Mouse (Mus musculus) common myeloid progenitor, adult 5-6 weeks (primary cell): ENCODE results near the gene Isg20. TPM values are rescaled to one million over a fixed set of nuclear protein-coding genes. Genes with fewer than 3 reads are reported as not detected.
A peak's percentile ranks its signal among the peaks of the same experiment; 100 is the strongest.

Experiments used
- ATAC-seq: replicated peaks from 2 replicates; pipeline ENCODE4 v1.8.0; 2016; ENCODE audit warnings: low read depth, mild to moderate bottlenecking, moderate TSS enrichment, inconsistent platforms; ENCODE audit not compliant: poor library complexity, severe bottlenecking
- total RNA-seq: library from RNA; stranded (forward); fragments of 200-1000, 187-1606 nt; gene quantifications from 2 replicates; pipeline ENCODE4 v1.2.3, GENCODE M21; 2017

Gene Isg20
- total RNA-seq, 1 experiment from 2014 or later = 29.5 TPM

DNA sequence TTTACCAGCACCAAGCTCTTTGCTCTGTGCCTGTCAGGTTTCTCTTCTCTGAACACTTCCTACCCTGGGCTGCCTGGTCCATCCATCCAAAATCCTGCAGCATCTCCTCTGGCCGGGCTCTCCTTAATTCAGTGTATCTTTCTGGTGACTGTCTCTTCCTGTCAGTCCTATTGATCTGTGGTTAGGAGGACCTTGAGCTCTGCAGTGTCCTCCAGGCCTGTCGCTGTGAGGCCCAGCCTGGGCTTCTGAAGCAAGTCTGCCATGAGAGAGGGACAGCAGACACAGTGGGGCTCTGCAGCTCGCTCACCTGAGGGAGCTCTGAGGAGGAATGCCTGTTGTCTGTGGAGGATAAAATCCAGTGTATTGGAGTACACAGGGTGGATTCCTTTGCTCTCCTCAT lies 15.7 kb upstream of the Isg20 start:
- ATAC-seq = no peak

GRCm38 (mm10) chr7:78903174-78903870 lies 9.9 kb upstream of the Isg20 start:
- ATAC-seq = no peak

DNA sequence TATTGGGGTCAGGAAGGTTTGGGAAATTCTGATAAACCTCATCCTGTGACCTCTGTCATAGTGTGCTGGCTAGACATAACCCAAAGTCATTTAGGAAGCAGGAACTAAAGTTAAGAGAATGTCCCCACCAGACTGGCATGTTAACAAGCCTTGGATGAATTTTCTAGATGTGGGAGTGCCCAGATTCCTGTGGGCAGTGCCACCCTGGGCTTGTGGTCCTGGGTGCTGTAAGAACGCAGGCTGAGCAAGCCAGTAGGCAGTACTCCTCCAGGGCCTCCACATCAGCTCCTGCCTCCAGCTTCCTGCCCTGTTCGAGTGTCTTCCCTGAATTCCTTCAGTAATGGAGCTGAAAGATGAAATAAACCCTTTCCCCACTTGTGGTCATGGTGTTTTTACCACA lies 9.0 kb upstream of the Isg20 start:
- ATAC-seq = no peak

DNA sequence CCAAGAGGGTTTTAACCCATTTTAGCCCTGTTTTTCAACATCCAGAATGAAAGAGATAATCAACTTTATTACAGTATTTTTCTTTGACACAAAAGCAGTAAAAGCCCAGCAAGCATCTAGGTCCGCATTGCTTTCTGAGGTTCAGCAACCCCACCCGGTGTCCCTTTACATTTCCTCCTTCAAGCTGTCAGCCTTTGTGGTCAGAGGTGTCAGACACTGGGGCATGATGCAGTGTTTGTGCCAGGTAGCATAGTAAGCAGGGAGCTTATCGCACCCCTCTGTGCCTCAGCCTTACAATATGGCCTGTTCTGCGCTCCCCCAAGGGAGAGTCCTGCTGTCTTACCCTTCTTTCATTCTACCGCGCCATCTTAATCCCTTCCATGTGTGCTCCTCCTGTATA lies 4.2 kb upstream of the Isg20 start:
- no peak for ATAC-seq

DNA sequence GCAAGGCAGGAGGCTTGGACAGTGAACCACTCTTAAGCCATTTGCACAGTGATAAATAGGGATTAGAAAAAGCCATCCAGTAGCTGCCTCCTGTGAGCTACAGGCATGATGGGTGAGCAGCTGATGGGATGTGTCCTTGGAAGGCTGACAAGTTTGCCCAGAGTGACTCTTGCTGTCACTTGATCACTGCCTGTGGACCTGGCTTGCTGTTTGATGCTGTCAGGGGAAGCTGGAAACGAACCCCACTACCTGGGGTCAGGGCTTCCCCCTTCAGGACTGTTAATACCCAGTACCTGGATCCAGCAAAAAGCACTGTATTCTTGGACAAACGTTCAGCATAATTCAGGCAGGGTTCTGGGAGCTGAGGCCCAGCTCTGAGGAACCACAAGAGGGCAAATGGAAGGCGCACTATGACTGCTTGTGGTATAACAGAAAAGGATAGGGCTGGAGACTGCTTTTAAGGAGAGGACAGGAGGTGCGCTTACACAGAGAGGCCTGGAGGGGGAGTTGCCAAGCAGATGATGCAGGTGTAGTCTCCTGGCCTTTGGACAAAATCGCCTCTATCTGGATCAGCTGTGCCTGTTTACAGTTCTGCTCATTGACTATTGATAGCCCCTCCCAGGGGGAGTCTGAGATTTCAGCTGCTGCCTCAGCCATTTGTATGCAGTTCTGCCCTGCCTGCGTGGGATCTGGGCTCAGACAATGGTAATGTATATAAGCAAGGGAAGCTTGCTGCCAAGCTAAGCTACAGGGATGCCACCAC lies 2.7 kb upstream of the Isg20 start:
- ATAC-seq = no peak; the same call in 1 of the 2 replicates

GRCm38 (mm10) chr7:78911209-78911608 lies 2.0 kb upstream of the Isg20 start:
- ATAC-seq = no peak

DNA sequence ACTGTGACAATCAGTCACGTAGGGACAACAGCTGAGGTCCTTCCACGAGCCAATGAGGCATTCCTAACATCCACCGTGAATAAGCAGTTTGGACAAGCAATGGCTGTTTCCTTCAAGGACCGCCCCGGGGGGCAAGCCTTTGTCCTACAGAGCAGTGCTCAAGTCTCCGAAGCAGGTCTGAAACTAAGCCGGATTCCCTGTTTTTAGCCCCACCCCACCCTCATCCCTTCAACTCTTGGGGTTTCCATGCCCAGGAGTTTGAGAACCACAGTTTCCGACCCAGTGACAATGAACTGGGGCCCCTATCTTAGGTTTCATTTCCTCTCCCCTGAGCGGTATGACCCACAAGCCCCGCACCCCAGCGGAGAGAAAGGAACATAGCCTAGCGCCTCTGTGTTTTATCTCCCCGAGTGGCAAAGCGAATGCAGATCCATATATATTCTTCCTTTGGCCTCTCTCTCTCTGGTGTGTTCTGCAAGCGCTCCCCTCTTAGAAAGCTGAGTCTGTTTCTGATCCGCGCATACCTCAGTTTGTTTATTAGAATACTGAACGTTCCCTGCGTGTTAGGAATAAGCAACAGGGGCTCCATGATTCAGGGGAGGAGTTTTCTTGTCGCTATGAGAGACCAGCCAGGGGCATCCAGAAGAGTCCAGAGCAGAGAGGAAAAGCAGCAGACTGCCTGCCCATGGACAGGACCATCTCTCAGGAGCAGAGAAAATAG lies 811 bp upstream of the Isg20 start:
- ATAC-seq = peak; percentile 70

DNA sequence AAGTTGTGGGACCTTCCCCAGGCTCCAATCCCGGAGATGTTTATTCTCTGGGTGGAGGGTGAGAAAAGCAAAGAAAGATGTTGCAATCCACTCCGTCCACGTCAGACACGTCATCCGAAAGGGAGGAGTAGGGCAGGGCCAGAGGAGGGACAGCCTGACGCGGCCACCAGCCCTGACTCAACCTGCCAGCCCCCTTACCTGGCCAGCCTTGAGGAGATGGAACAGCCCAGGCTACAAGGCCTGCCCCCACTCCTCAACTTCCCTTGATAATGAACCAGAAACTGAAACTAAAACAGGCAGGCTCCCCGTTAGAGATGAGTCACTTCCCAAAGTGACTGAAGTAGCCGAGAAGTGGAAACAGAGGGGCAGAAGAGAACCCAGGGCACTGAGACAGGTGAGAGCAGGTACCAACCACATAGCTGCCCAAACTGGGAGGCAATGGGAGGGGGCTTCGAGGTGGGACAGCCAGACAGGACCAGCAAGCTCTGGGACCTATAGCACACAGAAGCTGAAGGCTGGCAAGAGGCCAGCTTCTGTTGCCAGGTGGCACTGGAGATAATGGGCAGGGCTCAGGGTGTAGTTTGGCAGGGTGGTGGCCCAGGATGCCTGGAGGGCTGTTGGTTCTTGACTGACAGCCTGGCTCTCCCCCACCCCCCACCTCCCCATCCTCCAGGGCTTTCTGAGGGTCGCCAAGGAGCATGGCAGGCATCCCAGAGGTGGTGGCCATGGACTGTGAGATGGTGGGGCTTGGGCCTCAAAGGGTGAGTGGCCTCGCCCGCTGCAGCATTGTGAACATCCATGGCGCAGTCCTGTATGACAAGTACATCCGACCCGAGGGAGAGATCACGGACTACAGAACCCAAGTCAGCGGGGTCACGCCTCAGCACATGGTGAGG lies 673 bp downstream of the Isg20 start:
- peak; percentile 45 for ATAC-seq

GRCm38 (mm10) chr7:78914545-78914845 lies 1.3 kb downstream of the Isg20 start:
- no peak for ATAC-seq

DNA sequence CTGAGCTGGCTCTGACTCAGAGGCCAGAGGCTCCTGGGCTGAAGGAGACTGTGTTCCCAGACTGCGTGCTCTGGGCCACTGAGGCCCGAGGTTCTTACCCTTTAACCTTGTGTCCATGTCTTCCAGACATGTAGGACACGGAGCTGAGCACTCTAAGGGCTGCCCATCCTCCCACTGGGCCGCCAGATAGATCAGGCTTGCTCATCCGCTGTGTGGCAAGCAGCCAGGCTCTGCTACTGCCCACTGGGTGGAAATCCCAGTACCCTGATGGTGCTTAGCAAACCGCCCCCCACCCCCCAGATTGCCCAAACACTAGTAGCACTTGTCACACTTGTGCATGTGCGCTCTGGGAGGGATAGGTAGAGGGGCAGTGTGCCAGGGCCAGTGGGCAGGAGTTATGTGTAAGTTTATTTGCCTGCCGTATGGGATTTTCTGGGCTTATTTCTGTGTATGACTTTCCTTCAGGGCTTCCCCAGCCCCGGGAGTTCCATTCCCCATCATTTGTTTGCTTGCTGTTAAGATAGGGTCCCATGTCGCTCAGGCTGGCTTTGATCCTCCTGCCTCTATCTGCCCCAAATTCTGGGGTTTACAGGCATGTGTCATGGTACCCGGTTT lies 1.8 kb downstream of the Isg20 start:
- no peak for ATAC-seq

DNA sequence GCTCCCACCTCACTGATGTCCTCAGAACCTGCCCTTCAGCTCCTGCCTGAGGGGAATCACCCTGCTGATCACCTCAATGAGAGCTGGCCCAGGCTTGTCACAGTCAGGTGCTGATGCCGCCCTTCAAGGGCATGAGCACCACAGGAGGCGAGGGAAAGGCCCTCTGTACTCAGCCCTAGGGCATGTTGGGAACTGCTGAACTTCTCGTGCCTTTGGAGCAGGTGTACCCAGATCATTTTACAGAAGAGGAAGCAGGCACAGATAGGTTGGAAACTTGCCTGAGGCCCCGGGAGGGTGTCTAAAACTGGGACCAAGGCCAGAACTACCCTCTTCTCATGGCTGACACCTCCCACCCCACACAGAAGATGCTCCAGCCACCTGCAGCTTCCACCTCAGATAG lies 5.5 kb downstream of the Isg20 start:
- ATAC-seq = no peak

DNA sequence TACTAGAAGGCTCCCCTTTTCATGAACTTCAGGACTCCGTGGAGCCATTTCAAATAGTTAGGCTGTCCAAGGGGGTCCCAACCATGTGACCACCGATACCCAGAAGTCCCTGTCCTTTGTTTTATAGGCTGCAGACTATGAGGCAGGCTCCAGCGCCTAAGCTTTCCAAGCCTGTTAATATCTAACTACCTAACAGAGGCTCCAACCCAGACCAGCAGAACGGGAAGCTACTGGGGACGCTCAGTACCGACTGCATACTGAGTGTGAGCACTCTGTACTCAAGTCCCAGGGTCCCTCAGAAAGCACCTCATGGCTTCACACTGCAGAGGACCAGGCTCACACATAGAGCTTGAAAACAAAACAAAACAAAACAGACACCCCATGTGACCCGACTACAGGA lies 9.3 kb downstream of the Isg20 start:
- no peak for ATAC-seq

DNA sequence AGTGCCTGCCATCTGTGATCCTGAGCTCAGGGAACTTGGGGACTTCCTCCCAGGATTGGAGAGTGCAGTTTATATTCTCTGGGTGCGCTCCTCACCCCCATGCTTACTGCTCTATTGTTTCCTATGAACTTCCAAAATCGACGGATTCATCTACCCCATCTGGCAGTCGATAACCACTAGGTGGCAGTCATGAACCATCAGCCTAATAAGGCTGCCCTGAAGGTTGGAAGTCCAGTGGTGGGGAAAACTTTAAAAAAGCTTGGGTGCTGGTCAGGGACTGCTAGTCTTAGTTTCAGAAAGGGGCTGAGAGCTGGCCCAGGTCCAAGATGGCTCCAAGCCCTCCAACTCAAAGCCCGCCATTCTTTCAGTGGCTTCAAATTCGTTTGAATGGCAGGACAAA lies 11.1 kb downstream of the Isg20 start:
- peak; percentile 80 for ATAC-seq

DNA sequence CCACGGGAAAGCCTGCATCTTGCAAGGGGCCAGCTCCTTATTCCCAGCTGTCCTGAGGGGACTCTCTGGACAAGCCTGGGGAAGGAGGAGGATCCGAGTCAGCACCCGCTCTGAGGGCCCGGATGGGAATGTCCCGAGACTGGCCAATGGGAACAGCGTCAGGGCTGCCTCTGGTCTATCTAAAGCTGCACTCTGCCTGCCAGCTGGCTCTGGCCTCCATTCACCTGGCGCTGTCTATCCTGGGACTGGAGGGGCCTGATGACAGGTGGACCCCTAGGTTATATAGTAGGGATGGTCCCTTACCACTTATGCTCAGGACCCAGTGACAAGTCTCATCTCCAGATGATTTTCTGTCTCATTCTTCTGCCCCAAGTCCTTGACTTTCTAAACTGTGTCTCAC lies 11.6 kb downstream of the Isg20 start:
- no peak for ATAC-seq

DNA sequence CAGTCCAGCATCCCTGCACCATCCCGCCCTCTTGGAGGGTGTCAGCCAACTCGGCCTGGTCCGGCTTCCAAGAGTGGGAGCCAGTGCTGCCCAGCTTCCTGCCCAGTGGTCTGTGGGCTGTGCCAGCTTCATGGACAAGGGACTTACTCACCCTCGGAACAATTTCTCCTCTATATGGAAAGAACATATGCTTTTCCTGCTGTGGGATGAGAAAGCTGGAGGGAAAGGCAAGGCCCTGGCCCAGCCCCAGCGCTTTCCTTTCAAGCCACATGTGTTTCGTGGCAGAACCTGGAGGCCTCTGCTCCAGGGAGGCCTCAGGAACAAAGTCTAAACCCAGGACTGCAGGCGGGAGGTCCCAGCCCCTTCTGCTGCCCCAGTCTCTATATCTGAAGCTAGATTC lies 12.5 kb downstream of the Isg20 start:
- no peak for ATAC-seq

- no peak for ATAC-seq
Observed at GRCm38 (mm10) chr7:78926156-78926555, 12.9 kb downstream of the Isg20 start.

DNA sequence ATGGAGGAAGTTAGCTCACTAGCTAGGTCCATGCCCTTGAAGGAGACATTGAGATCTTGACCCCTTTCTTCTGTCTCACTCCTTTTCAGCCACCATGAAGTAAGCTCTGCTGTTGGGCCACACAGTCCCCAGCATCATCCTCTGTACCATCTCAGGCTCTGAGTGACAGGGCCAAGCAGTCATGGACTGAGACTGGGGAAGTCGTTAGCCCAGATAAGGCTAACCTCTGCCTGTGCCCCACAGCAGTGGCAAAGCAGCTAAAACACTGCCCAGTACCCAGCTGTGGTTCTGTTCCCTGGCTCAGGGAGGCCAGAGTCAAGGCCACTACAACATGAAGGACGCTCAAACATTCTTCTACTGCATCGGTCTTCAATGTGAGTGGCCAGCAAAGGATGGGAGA lies 14.0 kb downstream of the Isg20 start:
- peak; percentile 45; the same call in 1 of the 2 replicates for ATAC-seq

DNA sequence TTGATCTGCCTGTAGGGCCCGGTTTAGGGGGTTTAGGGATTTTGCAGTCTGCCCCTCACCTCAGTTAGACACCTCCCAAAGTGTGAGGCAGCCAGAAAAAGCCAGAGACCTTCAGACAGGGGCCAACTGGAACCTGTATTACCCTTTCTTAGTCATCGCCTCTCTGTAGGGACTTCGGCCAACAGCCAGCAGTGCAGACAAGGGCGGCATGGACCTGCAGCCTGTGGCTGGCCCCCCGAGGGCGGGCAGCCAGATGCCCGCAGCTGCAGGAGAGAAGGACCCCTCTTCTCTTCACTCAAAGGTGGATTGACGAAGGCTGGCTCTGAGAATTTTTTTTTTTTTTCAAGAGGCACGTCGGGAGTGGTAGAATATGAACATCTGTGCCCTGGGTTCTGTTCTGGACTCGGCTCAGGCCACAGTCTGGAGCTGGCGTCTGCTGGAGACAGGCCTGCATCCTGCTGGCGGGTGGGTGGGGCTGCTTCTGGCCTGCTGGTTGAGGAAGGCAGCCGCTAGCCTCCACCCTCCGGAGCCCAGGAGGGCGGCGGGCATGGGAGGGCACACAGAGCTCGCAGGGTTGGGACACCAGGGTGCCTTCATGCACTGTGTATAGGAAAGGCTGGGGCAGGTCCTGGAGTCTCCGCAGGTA lies 25.9 kb downstream of the Isg20 start:
- ATAC-seq = no peak

DNA sequence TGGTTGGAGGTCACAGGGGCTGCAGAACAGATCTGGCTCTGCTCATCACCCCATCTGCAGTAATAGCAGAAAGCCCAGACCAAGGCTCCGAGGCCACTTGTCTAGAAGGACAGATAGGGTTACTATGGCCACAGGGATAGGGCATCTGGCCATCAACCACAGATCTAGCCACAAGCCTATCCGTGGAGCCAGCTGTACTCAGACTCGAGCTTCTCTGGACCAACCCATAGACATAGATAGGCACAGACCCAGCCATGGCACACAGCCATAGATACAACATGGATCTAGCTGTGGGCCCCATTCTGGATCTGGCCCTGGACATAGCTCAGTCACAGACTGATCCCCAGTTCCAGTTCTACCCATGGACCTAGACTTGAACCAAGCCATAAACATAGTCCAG lies 27.7 kb downstream of the Isg20 start:
- peak; percentile 68 for ATAC-seq
